Mouse (Mus musculus) granulocyte monocyte progenitor cell, adult 5-6 weeks (primary cell): ENCODE measurements around the gene Gm17364. TPM values are rescaled to one million over a fixed set of nuclear protein-coding genes. Genes with fewer than 3 reads are reported as not detected.

Experiments
- total RNA-seq, 2 experiments: library from RNA; stranded (forward) in 1 of 2; stranded (reverse) in 1 of 2; fragments of 200-712, 200-1000 nt in 1 of 2; fragments of >200 nt in 1 of 2; fragmentation: Nextera tagmentation in 1 of 2; gene quantifications; 2 replicates each; pipeline ENCODE4 v1.2.3; 2014 to 2017

Gene Gm17364
- total RNA-seq, 2 experiments from 2014 or later: not detected

Other genes with a start within 250 kb of the Gm17364 start
- not detected in 2 replicates for gene Mak, start 194.3 kb downstream of the Gm17364 start, total RNA-seq (2014; fragmentation: Nextera tagmentation)
- gene Mak, start 194.3 kb downstream of the Gm17364 start, total RNA-seq (2017): not detected in 2 replicates
- gene Gcm2, start 162.9 kb downstream of the Gm17364 start, total RNA-seq (2014; fragmentation: Nextera tagmentation): not detected in 2 replicates
- gene Gcm2, start 162.9 kb downstream of the Gm17364 start, total RNA-seq (2017): not detected in 2 replicates
- gene Sycp2l, start 159.7 kb downstream of the Gm17364 start, total RNA-seq (2014; fragmentation: Nextera tagmentation): not detected in 2 replicates
- gene Sycp2l, start 159.7 kb downstream of the Gm17364 start, total RNA-seq (2017): not detected in 2 replicates
- not detected in 2 replicates for gene Elovl2, start 53.6 kb downstream of the Gm17364 start, total RNA-seq (2014; fragmentation: Nextera tagmentation)
- 0.13 TPM in 1 of 2 replicates, not detected in the other for gene Elovl2, start 53.6 kb downstream of the Gm17364 start, total RNA-seq (2017)
- gene Smim13, start 24.1 kb downstream of the Gm17364 start, total RNA-seq (2014; fragmentation: Nextera tagmentation): 13.7 and 14.0 TPM in 2 replicates
- 12.1 and 14.8 TPM in 2 replicates for gene Smim13, start 24.1 kb downstream of the Gm17364 start, total RNA-seq (2017)
- gene Nedd9, start 213.4 kb upstream of the Gm17364 start, total RNA-seq (2014; fragmentation: Nextera tagmentation): 15.1 and 22.2 TPM in 2 replicates
- 23.4 and 37.8 TPM in 2 replicates for gene Nedd9, start 213.4 kb upstream of the Gm17364 start, total RNA-seq (2017)